Mouse (Mus musculus) R1 (cell line): Measurements from ENCODE around the gene Zpr1.

Source experiments
- DNase-seq: peaks from one replicate; pipeline ENCODE4 v3.0.0-alpha.2; 2018; ENCODE audit warnings: low read depth, low spot score

Zpr1 gene

DNA sequence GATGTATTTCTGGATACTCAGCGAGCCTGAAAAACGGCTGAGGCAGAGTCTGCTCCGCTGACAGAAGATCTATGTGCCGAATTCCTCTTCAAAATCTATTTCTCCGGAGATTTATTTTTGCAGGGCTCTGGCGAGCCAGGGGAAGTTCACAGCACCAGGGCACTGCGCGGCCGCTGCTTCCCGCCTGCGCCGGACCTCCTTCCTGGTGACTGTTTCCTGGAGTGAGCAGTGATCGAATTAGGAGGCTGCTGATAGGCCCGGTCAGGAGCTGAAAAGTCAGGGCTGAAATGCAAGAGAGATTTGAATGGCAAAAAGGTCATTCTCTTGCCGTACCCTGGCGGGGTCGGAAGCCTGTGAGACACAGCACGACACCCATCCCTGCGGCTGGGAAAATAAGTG is 56.4 kb downstream of the Zpr1 start:
- peak; percentile 77 for DNase-seq

DNA sequence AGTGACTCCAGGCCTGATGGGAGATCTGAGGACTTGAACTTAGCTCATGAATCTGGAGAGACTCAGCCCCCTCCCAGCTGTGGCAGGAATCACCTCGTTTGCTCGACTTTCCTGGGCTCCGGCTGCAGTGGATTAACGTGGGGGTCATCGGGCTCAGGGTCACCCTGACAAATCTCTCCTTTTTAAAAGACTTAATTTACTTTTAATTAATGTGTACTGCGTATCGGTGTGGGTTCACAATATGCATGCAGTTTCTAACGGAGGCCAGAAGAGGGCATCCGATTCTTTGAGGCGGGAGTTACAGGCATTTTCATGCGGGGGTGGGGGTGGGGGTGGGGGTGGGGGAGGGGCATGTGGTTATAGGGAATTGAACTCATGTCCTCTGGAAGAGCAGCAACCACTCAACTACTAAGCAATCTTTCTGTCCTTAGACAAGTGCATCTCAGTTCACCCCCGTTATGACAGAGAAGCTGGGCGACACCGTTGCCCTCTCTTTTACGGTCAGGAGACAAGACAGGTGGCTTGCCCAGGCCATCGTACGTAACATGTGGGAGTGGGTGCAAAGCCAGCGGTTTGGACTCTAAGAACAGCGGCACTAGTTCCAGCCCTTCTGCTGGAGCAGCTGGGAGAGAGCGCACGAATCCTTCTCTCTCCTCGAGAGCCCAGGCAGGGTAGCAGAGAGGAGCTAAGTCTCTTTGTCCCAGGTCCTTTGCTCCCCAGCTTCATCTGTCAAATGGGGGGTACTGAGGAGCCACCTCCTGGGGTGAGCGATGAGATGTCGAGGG is 57.1 kb downstream of the Zpr1 start:
- DNase-seq, result peak; percentile 72

DNA sequence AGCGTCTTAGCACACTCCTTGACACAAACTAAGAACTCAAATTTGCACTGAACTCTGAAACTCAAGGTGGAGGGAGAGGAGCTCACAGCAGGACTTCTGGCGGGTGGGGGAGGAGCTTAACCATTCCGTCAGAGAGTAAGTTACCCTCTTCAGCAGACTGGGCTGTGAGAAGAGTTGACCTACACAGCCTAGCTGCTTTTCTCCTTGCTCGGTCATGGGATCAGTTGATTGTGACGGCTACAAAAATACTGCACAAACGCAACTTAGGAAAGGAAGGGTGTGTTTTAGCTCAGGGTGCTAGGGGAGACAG is 57.7 kb downstream of the Zpr1 start:
- DNase-seq, result peak; percentile 72

DNA sequence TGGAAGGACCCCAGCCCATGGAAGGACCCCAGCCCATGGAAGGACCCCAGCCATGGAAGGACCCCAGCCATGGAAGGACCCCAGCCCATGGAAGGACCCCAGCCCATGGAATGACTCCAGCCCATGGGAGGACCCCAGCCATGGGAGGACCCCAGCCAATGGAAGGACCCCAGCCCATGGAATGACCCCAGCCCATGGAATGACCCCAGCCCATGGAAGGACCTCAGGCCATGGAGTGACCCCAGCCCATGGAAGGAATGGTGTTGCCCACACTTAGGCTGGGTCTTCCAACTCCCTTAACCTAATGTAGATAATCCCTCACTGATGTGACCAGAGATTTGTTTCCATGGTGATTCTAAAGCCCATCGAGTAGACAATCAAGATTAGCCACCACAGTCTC is 58.4 kb downstream of the Zpr1 start:
- no peak for DNase-seq
